Mouse (Mus musculus): ENCODE data around the gene Tor3a.

DNA sequence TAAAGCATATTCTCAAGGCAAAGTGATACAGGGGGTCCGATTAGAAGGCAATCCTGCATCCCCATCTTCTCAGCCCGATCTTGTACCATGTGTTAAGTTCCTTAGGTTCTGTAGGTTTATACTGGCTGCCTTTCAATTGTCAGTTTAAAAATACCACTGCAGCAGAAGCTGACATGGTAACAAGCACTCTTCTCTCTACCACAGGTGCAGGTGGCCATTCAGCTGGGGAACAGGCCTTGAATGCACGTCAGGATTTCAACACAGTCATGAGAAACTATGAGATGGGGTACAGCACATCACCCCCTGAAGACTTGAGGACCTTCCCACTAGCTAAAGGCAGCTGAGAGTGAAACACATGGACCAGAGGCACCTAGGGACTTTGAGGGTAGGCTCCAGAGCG lies 29.3 kb upstream of the Tor3a start:
- TF ChIP-seq ELF1 (IDR thresholded peaks at IDR 0.05; ENCODE audit: low read depth, low read length) = no peak
- TF ChIP-seq RAD21 (IDR thresholded peaks at IDR 0.05; ENCODE audit: low read depth, low read length) = no peak
